In genomic region chr9:110448356-110448755, GRCm38 (mm10) we compare ENCODE assay signal across 22 mouse cellular contexts. TPM values are rescaled to one million over a fixed set of nuclear protein-coding genes. Genes with fewer than 3 reads are reported as not detected.
A peak's percentile ranks its signal among the peaks of the same experiment; 100 is the strongest.
DNase-seq lines count a peak whose midpoint lies in the region; ATAC-seq and TF ChIP-seq lines count a peak whose summit lies in the region.
"Had no signal": no experiment of that assay in that cellular context is flagged by ENCODE, and none has a peak within 500 bp of the region (broad histone marks: within the 10 kb centered on the region; RNA-seq: fewer than 3 reads in every experiment).

No protein-coding gene starts in this region.

- H3K4me2 ChIP-seq in forebrain, embryonic 15.5 days (replicated peaks): no peak overlapping the region
- H3K4me2 ChIP-seq in intestine, embryonic 16.5 days (ENCODE audit: low read depth, low read length): no peak overlapping the region
- no peak overlapping the region for H3K4me2 ChIP-seq in intestine, embryonic 15.5 days (replicated peaks)
- no peak overlapping the region for H3K4me2 ChIP-seq in midbrain, embryonic 13.5 days (replicated peaks)
- H3K4me2 ChIP-seq in midbrain, embryonic 14.5 days (ENCODE audit: low read length): no peak overlapping the region
- no peak overlapping the region for H3K4me2 ChIP-seq in midbrain, postnatal 0 days (ENCODE audit: low read depth, low read length, poor library complexity, severe bottlenecking)
- H3K4me2 ChIP-seq: hindbrain, embryonic 12.5 days; kidney, embryonic 15.5 days; limb, embryonic 15.5 days; liver, embryonic 13.5 days; stomach, embryonic 15.5 days had no signal

- peaks cover 3% of the 10 kb centered on the region; the same call in 1 of the 2 replicates for H3K4me1 ChIP-seq in forebrain, embryonic 15.5 days
- H3K4me1 ChIP-seq in forebrain, embryonic 10.5 days: peaks cover 5% of the 10 kb centered on the region
- H3K4me1 ChIP-seq in intestine, embryonic 16.5 days (ENCODE audit: control insufficient read depth, insufficient read depth, low read length): 0 out of 2 replicates have a peak, but pooled peaks cover 2% of the 10 kb centered on the region
- H3K4me1 ChIP-seq in intestine, embryonic 15.5 days (replicated peaks): no peaks in the 10 kb centered on the region
- peaks cover 7% of the 10 kb centered on the region for H3K4me1 ChIP-seq in midbrain, embryonic 13.5 days (replicated peaks)
- H3K4me1 ChIP-seq in midbrain, embryonic 14.5 days (ENCODE audit: control insufficient read depth, insufficient read depth, low read length): no peaks in the 10 kb centered on the region
- no peaks in the 10 kb centered on the region for H3K4me1 ChIP-seq in midbrain, postnatal 0 days (ENCODE audit: insufficient read depth, low read length)
- H3K4me1 ChIP-seq: kidney, embryonic 15.5 days; stomach, embryonic 15.5 days had no signal

- peaks cover 11% of the 10 kb centered on the region; the same call in 1 of the 2 replicates for H3K36me3 ChIP-seq in forebrain, embryonic 15.5 days
- H3K36me3 ChIP-seq in forebrain, embryonic 10.5 days (replicated peaks): peaks cover 34% of the 10 kb centered on the region
- no peaks in the 10 kb centered on the region for H3K36me3 ChIP-seq in intestine, embryonic 16.5 days (ENCODE audit: control insufficient read depth, insufficient read depth, low read length)
- H3K36me3 ChIP-seq in intestine, embryonic 15.5 days: no peaks in the 10 kb centered on the region
- peaks cover 28% of the 10 kb centered on the region for H3K36me3 ChIP-seq in midbrain, embryonic 13.5 days
- H3K36me3 ChIP-seq in midbrain, embryonic 14.5 days (ENCODE audit: control insufficient read depth, insufficient read depth, low read length): peaks cover 28% of the 10 kb centered on the region
- peaks cover 32% of the 10 kb centered on the region for H3K36me3 ChIP-seq in midbrain, postnatal 0 days (ENCODE audit: insufficient read depth, low read length)

- no peaks in the 10 kb centered on the region for H3K9me3 ChIP-seq in forebrain, embryonic 15.5 days
- no peaks in the 10 kb centered on the region for H3K9me3 ChIP-seq in forebrain, embryonic 10.5 days
- no peaks in the 10 kb centered on the region for H3K9me3 ChIP-seq in intestine, embryonic 16.5 days (ENCODE audit: control insufficient read depth, low read length)
- no peaks in the 10 kb centered on the region for H3K9me3 ChIP-seq in intestine, embryonic 15.5 days
- no peaks in the 10 kb centered on the region for H3K9me3 ChIP-seq in midbrain, embryonic 13.5 days
- no peaks in the 10 kb centered on the region for H3K9me3 ChIP-seq in midbrain, embryonic 14.5 days (ENCODE audit: control insufficient read depth, low read length)
- H3K9me3 ChIP-seq in midbrain, postnatal 0 days (ENCODE audit: low read length): no peaks in the 10 kb centered on the region
- H3K9me3 ChIP-seq: hindbrain, embryonic 12.5 days; kidney, embryonic 15.5 days; limb, embryonic 15.5 days; liver, embryonic 13.5 days; stomach, embryonic 15.5 days had no signal

- 84% methylated on average over 15 of the region's 15 CpGs for WGBS in forebrain, embryonic 15.5 days
- WGBS in forebrain, embryonic 10.5 days: 85% methylated on average over 15 of the region's 15 CpGs
- 81% methylated on average over 15 of the region's 15 CpGs for WGBS in intestine, embryonic 16.5 days
- 77% methylated on average over 15 of the region's 15 CpGs for WGBS in intestine, embryonic 15.5 days
- WGBS in midbrain, embryonic 13.5 days: 78% methylated on average over 15 of the region's 15 CpGs
- WGBS in midbrain, embryonic 14.5 days: 77% methylated on average over 15 of the region's 15 CpGs
- WGBS in midbrain, postnatal 0 days: 83% methylated on average over 15 of the region's 15 CpGs

- TF ChIP-seq CTCF in midbrain, postnatal 0 days (IDR thresholded peaks at IDR 0.05): no peak

- H3K27me3 ChIP-seq in forebrain, embryonic 15.5 days: no peaks in the 10 kb centered on the region
- H3K27me3 ChIP-seq in forebrain, embryonic 10.5 days (ENCODE audit: poor library complexity, severe bottlenecking): no peaks in the 10 kb centered on the region
- H3K27me3 ChIP-seq in intestine, embryonic 16.5 days (replicated peaks; ENCODE audit: control insufficient read depth, insufficient read depth, low read length): no peaks in the 10 kb centered on the region
- H3K27me3 ChIP-seq in intestine, embryonic 15.5 days (replicated peaks): no peaks in the 10 kb centered on the region
- H3K27me3 ChIP-seq in midbrain, embryonic 13.5 days: no peaks in the 10 kb centered on the region
- no peaks in the 10 kb centered on the region for H3K27me3 ChIP-seq in midbrain, embryonic 14.5 days (ENCODE audit: control insufficient read depth, insufficient read depth, low read length)
- H3K27me3 ChIP-seq in midbrain, postnatal 0 days (ENCODE audit: insufficient read depth, low read length): no peaks in the 10 kb centered on the region
- H3K27me3 ChIP-seq: hindbrain, embryonic 12.5 days; kidney, embryonic 15.5 days; limb, embryonic 15.5 days; liver, embryonic 13.5 days; megakaryocyte, embryonic 14.5 days; Patski; stomach, embryonic 15.5 days had no signal

- peak; percentile 29 for ATAC-seq in forebrain, embryonic 15.5 days (replicated peaks)
- ATAC-seq in intestine, embryonic 16.5 days: peak; percentile 42; the same call in 1 of the 2 replicates
- ATAC-seq in intestine, embryonic 15.5 days: no peak
- ATAC-seq in midbrain, embryonic 13.5 days: peak; percentile 53; the same call in 1 of the 2 replicates
- ATAC-seq in midbrain, embryonic 14.5 days (ENCODE audit: low FRiP score, low TSS enrichment): no peak
- peak; percentile 10; the same call in 1 of the 2 replicates for ATAC-seq in midbrain, postnatal 0 days (ENCODE audit: low FRiP score)
- ATAC-seq: Patski had no signal

- no peak overlapping the region for H3K27ac ChIP-seq in forebrain, embryonic 15.5 days (replicated peaks)
- no peak overlapping the region for H3K27ac ChIP-seq in forebrain, embryonic 10.5 days
- no peak overlapping the region for H3K27ac ChIP-seq in intestine, embryonic 16.5 days (ENCODE audit: low read length)
- no peak overlapping the region for H3K27ac ChIP-seq in intestine, embryonic 15.5 days
- H3K27ac ChIP-seq in midbrain, embryonic 13.5 days: no peak overlapping the region
- H3K27ac ChIP-seq in midbrain, embryonic 14.5 days (replicated peaks; ENCODE audit: low read depth, low read length): no peak overlapping the region
- no peak overlapping the region for H3K27ac ChIP-seq in midbrain, postnatal 0 days (ENCODE audit: low read depth, low read length)
- H3K27ac ChIP-seq: hindbrain, embryonic 12.5 days; kidney, embryonic 15.5 days; layer of hippocampus, adult 2 months; left cerebral cortex, adult 2 months; limb, embryonic 15.5 days; liver, embryonic 13.5 days; stomach, embryonic 15.5 days had no signal

- no peak for DNase-seq in forebrain, embryonic 10.5 days (ENCODE audit: extremely low spot score, low spot score)
- no peak for DNase-seq in midbrain, embryonic 14.5 days
- DNase-seq in midbrain, postnatal 0 days (ENCODE audit: low spot score): no peak
- DNase-seq in adipocyte (ENCODE audit: low spot score): no peak

- H3K4me3 ChIP-seq in forebrain, embryonic 15.5 days: no peak overlapping the region
- H3K4me3 ChIP-seq in forebrain, embryonic 10.5 days: no peak overlapping the region
- no peak overlapping the region for H3K4me3 ChIP-seq in intestine, embryonic 16.5 days (ENCODE audit: low read length)
- no peak overlapping the region for H3K4me3 ChIP-seq in intestine, embryonic 15.5 days (replicated peaks)
- H3K4me3 ChIP-seq in midbrain, embryonic 13.5 days (replicated peaks): no peak overlapping the region
- no peak overlapping the region for H3K4me3 ChIP-seq in midbrain, embryonic 14.5 days (replicated peaks; ENCODE audit: low read depth, low read length)
- H3K4me3 ChIP-seq in midbrain, postnatal 0 days (ENCODE audit: low read depth, low read length): no peak overlapping the region
- H3K4me3 ChIP-seq: hindbrain, embryonic 12.5 days; kidney, embryonic 15.5 days; layer of hippocampus, adult 2 months; left cerebral cortex, adult 2 months; limb, embryonic 15.5 days; liver, embryonic 13.5 days; stomach, embryonic 15.5 days had no signal

- H3K9ac ChIP-seq in forebrain, embryonic 15.5 days (replicated peaks): no peak overlapping the region
- no peak overlapping the region for H3K9ac ChIP-seq in intestine, embryonic 16.5 days (ENCODE audit: low read depth, low read length)
- H3K9ac ChIP-seq in intestine, embryonic 15.5 days: no peak overlapping the region
- H3K9ac ChIP-seq in midbrain, embryonic 13.5 days (replicated peaks): peak overlapping the region; percentile 52; the same call in 1 of the 2 replicates
- H3K9ac ChIP-seq in midbrain, embryonic 14.5 days (replicated peaks; ENCODE audit: low read length): no peak overlapping the region
- no peak overlapping the region for H3K9ac ChIP-seq in midbrain, postnatal 0 days (replicated peaks; ENCODE audit: low read length, poor library complexity, severe bottlenecking)
- H3K9ac ChIP-seq: hindbrain, embryonic 12.5 days; kidney, embryonic 15.5 days; limb, embryonic 15.5 days; liver, embryonic 13.5 days; stomach, embryonic 15.5 days had no signal

RNA-seq across cellular contexts. Expression of gene Klhl18, which starts 28.1 kb away (rescaled TPM):
- 14.0 and 14.2 TPM in 2 replicates for polyA plus RNA-seq in forebrain, embryonic 15.5 days (2015; fragmentation: Nextera tagmentation; extraction: Ambion mirVana)
- polyA plus RNA-seq in forebrain, embryonic 10.5 days (2016; fragmentation: Nextera tagmentation; extraction: Ambion mirVana): 8.2 TPM in 2 replicates
- polyA plus RNA-seq in intestine, embryonic 16.5 days (2015; fragmentation: Nextera tagmentation; extraction: Ambion mirVana): 8.7 and 8.8 TPM in 2 replicates
- 7.2 and 8.5 TPM in 2 replicates for polyA plus RNA-seq in intestine, embryonic 15.5 days (2015; fragmentation: Nextera tagmentation; extraction: Ambion mirVana)
- polyA plus RNA-seq in midbrain, embryonic 13.5 days (2015; fragmentation: Nextera tagmentation; extraction: Ambion mirVana): 14.5 and 16.0 TPM in 2 replicates
- polyA plus RNA-seq in midbrain, embryonic 14.5 days (2014; fragmentation: Nextera tagmentation; extraction: Ambion mirVana): 18.7 and 20.4 TPM in 2 replicates
- total RNA-seq in midbrain, postnatal 0 days (2014; rRNA removed): 39.7 and 40.1 TPM in 2 replicates
- polyA plus RNA-seq in midbrain, postnatal 0 days (2015; fragmentation: Nextera tagmentation; extraction: Ambion mirVana): 25.9 and 27.4 TPM in 2 replicates

RNA-seq across cellular contexts. Expression of gene Kif9, which starts 28.4 kb away (rescaled TPM):
- 2.7 and 4.1 TPM in 2 replicates for polyA plus RNA-seq in forebrain, embryonic 15.5 days (2015; fragmentation: Nextera tagmentation; extraction: Ambion mirVana)
- 0.70 and 1.1 TPM in 2 replicates for polyA plus RNA-seq in forebrain, embryonic 10.5 days (2016; fragmentation: Nextera tagmentation; extraction: Ambion mirVana)
- polyA plus RNA-seq in intestine, embryonic 16.5 days (2015; fragmentation: Nextera tagmentation; extraction: Ambion mirVana): 0.53 and 0.78 TPM in 2 replicates
- 0.72 and 0.79 TPM in 2 replicates for polyA plus RNA-seq in intestine, embryonic 15.5 days (2015; fragmentation: Nextera tagmentation; extraction: Ambion mirVana)
- polyA plus RNA-seq in midbrain, embryonic 13.5 days (2015; fragmentation: Nextera tagmentation; extraction: Ambion mirVana): 2.4 and 2.6 TPM in 2 replicates
- polyA plus RNA-seq in midbrain, embryonic 14.5 days (2014; fragmentation: Nextera tagmentation; extraction: Ambion mirVana): 2.4 and 3.4 TPM in 2 replicates
- 3.7 and 4.2 TPM in 2 replicates for total RNA-seq in midbrain, postnatal 0 days (2014; rRNA removed)
- polyA plus RNA-seq in midbrain, postnatal 0 days (2015; fragmentation: Nextera tagmentation; extraction: Ambion mirVana): 4.1 and 5.6 TPM in 2 replicates

RNA-seq across cellular contexts. Expression of gene Ngp, which starts 28.8 kb away (rescaled TPM):
- polyA plus RNA-seq in forebrain, embryonic 15.5 days (2015; fragmentation: Nextera tagmentation; extraction: Ambion mirVana): 0.41 and 1.6 TPM in 2 replicates
- not detected in 2 replicates for polyA plus RNA-seq in forebrain, embryonic 10.5 days (2016; fragmentation: Nextera tagmentation; extraction: Ambion mirVana)
- polyA plus RNA-seq in intestine, embryonic 16.5 days (2015; fragmentation: Nextera tagmentation; extraction: Ambion mirVana): 3.8 and 8.5 TPM in 2 replicates
- 5.3 and 10.7 TPM in 2 replicates for polyA plus RNA-seq in intestine, embryonic 15.5 days (2015; fragmentation: Nextera tagmentation; extraction: Ambion mirVana)
- 0.43 and 1.3 TPM in 2 replicates for polyA plus RNA-seq in midbrain, embryonic 13.5 days (2015; fragmentation: Nextera tagmentation; extraction: Ambion mirVana)
- polyA plus RNA-seq in midbrain, embryonic 14.5 days (2014; fragmentation: Nextera tagmentation; extraction: Ambion mirVana): 0.34 TPM in 1 of 2 replicates, not detected in the other
- 0.44 TPM in 1 of 2 replicates, not detected in the other for total RNA-seq in midbrain, postnatal 0 days (2014; rRNA removed)
- polyA plus RNA-seq in midbrain, postnatal 0 days (2015; fragmentation: Nextera tagmentation; extraction: Ambion mirVana): 0.49 and 0.58 TPM in 2 replicates
- total RNA-seq: adrenal gland, adult 18-20 months; adrenal gland, postnatal 25 days; layer of hippocampus, adult 2 months; layer of hippocampus, postnatal 14 days; MEL had no signal
- polyA plus RNA-seq: Patski; urinary bladder, adult 2 months had no signal

RNA-seq across cellular contexts. Expression of gene Ptpn23, which starts 40.3 kb away (rescaled TPM):
- polyA plus RNA-seq in forebrain, embryonic 15.5 days (2015; fragmentation: Nextera tagmentation; extraction: Ambion mirVana): 22.5 and 24.0 TPM in 2 replicates
- polyA plus RNA-seq in forebrain, embryonic 10.5 days (2016; fragmentation: Nextera tagmentation; extraction: Ambion mirVana): 15.1 and 15.2 TPM in 2 replicates
- polyA plus RNA-seq in intestine, embryonic 16.5 days (2015; fragmentation: Nextera tagmentation; extraction: Ambion mirVana): 10.8 and 12.9 TPM in 2 replicates
- 12.2 and 15.6 TPM in 2 replicates for polyA plus RNA-seq in intestine, embryonic 15.5 days (2015; fragmentation: Nextera tagmentation; extraction: Ambion mirVana)
- polyA plus RNA-seq in midbrain, embryonic 13.5 days (2015; fragmentation: Nextera tagmentation; extraction: Ambion mirVana): 21.6 and 25.7 TPM in 2 replicates
- 22.1 and 22.4 TPM in 2 replicates for polyA plus RNA-seq in midbrain, embryonic 14.5 days (2014; fragmentation: Nextera tagmentation; extraction: Ambion mirVana)
- total RNA-seq in midbrain, postnatal 0 days (2014; rRNA removed): 29.5 and 36.0 TPM in 2 replicates
- 9.6 and 14.1 TPM in 2 replicates for polyA plus RNA-seq in midbrain, postnatal 0 days (2015; fragmentation: Nextera tagmentation; extraction: Ambion mirVana)

Comparison
In these comparisons a context has a peak if more than half of its experiments do, and no peak if none do; other contexts are left out.
1. ATAC-seq: peak in forebrain, embryonic 15.5 days (single experiment), intestine, embryonic 16.5 days (single experiment), midbrain, embryonic 13.5 days (single experiment) and midbrain, postnatal 0 days (single experiment); none in intestine, embryonic 15.5 days (single experiment) and midbrain, embryonic 14.5 days (single experiment).